Mouse (Mus musculus) hindbrain, embryonic 11.5 days (tissue): ENCODE results near the gene Spint5. TPM values are rescaled to one million over a fixed set of nuclear protein-coding genes. Genes with fewer than 3 reads are reported as not detected.
A peak's percentile ranks its signal among the peaks of the same experiment; 100 is the strongest.

Source experiments
- ATAC-seq: fragments of 200-750 bp; cut with Nextera tagmentation; 2 replicates; pipeline ENCODE4 v1.8.0; 2017; ENCODE audit warnings: mild to moderate bottlenecking, moderate TSS enrichment, moderate library complexity; ENCODE audit not compliant: low FRiP score
- DNase-seq: peaks from one replicate; pipeline ENCODE4 v3.0.0-alpha.2; 2015; ENCODE audit warnings: low spot score
- H3K27ac ChIP-seq: fragments of 300-500 bp; sonication (generic); 2 replicates; pipeline ENCODE4 v1.5.1; 2014; ENCODE audit warnings: mild to moderate bottlenecking, low read depth, low read length
- H3K27me3 ChIP-seq: fragments of 300-500 bp; sonication (generic); 2 replicates; pipeline ENCODE4 v1.6.1; 2014; ENCODE audit warnings: mild to moderate bottlenecking, low read length, moderate library complexity, mixed read lengths; ENCODE audit not compliant: control insufficient read depth, insufficient read depth
- H3K36me3 ChIP-seq: fragments of 300-500 bp; sonication (generic); 2 replicates; pipeline ENCODE4 v1.6.1; 2014; ENCODE audit warnings: mild to moderate bottlenecking, low read length, moderate library complexity, mixed read lengths; ENCODE audit not compliant: control insufficient read depth, insufficient read depth
- H3K4me1 ChIP-seq: fragments of 300-500 bp; sonication (generic); replicated peaks from 2 replicates; pipeline ENCODE4 v1.6.1; 2014; ENCODE audit warnings: low read length, mixed read lengths; ENCODE audit not compliant: control insufficient read depth, insufficient read depth
- H3K4me2 ChIP-seq: fragments of 300-500 bp; sonication (generic); replicated peaks from 2 replicates; pipeline ENCODE4 v1.6.1; 2014; ENCODE audit warnings: mild to moderate bottlenecking, low read depth, low read length
- H3K4me3 ChIP-seq: fragments of 300-500 bp; sonication (generic); 2 replicates; pipeline ENCODE4 v1.5.1; 2014; ENCODE audit warnings: low read depth, low read length
- H3K9ac ChIP-seq: fragments of 300-500 bp; sonication (generic); 2 replicates; pipeline ENCODE4 v1.6.1; 2014; ENCODE audit warnings: low read depth, low read length
- H3K9me3 ChIP-seq: fragments of 300-500 bp; sonication (generic); 2 replicates; pipeline ENCODE4 v1.6.1; 2016; ENCODE audit warnings: low read length; ENCODE audit not compliant: control insufficient read depth
- WGBS: fragments of 180-500 bp; shearing (Covaris S2); extraction: QIAGEN DNeasy Blood & Tissue Kit; methylation state at CpG from one replicate; pipeline ENCODE4 v1.1.7; 2014; 5-methylcytosine and 5-hydroxymethylcytosine counted together
- polyA plus RNA-seq: library from polyadenylated mRNA; unstranded; fragments of >200 nt; fragmentation: Nextera tagmentation; extraction: Ambion mirVana; gene quantifications from 2 replicates; pipeline ENCODE4 v1.2.1, GENCODE M21; 2014

The Spint5 gene
- not detected in 2 replicates for polyA plus RNA-seq

- Histone ChIP-seq H3K9me3 (no peaks in the 10 kb centered on the region), H3K4me2 (no peak within 1 kb of the TSS), H3K36me3 (no peaks in the 10 kb centered on the region), H3K27ac (no peak within 1 kb of the TSS), H3K9ac (no peak within 1 kb of the TSS), H3K4me1 (no peaks in the 10 kb centered on the region), H3K27me3 (no peaks in the 10 kb centered on the region), H3K4me3 (no peak within 1 kb of the TSS)
- WGBS, result 79% methylated on average over 6 of the region's 6 CpGs
- no peak for DNase-seq
- ATAC-seq, result no peak
Measured at GRCm38 (mm10) chr2:164715005-164715404, at the start of gene Spint5. TSS of gene Spint5 (plus strand) at chr2:164715305.

DNA sequence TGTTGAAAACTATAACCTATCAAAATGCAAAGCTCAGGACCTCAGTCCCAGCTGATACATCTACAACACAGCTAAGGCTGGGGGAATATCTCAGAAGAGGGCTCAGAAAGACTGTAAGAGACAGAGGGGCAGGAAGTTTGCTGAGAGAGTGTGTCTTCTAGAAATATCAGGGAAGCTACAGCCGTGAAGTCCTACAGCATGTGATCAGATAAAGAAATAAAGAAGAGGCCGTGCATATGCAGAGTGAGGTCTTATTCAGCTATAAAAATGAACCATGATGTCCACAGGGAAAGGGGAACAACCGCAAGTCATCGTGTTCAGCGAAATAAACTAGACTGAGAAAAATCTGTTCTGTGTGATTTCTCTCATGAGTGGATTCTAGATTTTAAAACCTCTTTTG lies 44.8 kb upstream of the Spint5 start:
- DNase-seq, result no peak
- H3K9ac ChIP-seq, result no peak overlapping the region
- H3K27me3 ChIP-seq, result no peaks in the 10 kb centered on the region
- 86% methylated on average over 5 of the region's 5 CpGs for WGBS
- no peak overlapping the region for H3K4me3 ChIP-seq
- H3K4me2 ChIP-seq, result no peak overlapping the region
- H3K9me3 ChIP-seq, result no peaks in the 10 kb centered on the region
- H3K36me3 ChIP-seq, result no peaks in the 10 kb centered on the region
- no peak for ATAC-seq
- no peak overlapping the region for H3K27ac ChIP-seq
- no peaks in the 10 kb centered on the region for H3K4me1 ChIP-seq

GRCm38 (mm10) chr2:164670938-164671337 lies 44.2 kb upstream of the Spint5 start:
- H3K27me3 ChIP-seq, result no peaks in the 10 kb centered on the region
- H3K9me3 ChIP-seq, result no peaks in the 10 kb centered on the region
- H3K36me3 ChIP-seq, result no peaks in the 10 kb centered on the region
- H3K4me3 ChIP-seq, result no peak overlapping the region
- WGBS, result 38% methylated on average over 1 of the region's 1 CpGs
- H3K4me1 ChIP-seq, result no peaks in the 10 kb centered on the region
- H3K9ac ChIP-seq, result no peak overlapping the region
- no peak overlapping the region for H3K27ac ChIP-seq
- DNase-seq (no peak), ATAC-seq (no peak)
- H3K4me2 ChIP-seq, result no peak overlapping the region

DNA sequence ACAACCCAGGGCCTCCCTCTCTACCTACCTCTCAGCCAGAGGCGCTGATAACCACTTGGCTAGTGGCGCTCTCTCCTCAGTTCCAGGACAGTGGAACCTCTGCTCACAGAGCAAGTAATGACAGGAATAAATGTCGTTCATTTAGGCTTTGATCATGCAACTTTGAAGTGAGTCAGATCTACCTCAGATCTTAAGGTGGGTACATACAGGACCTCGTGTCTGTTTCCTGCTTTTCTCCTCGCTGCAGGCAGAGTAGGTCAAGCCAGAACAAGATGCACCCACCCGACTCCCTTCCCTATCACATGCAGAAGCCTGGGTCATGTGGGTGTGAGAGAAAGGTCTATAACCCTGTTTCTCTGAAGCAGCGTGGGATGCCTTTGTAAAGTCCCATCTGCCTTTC lies 41.1 kb upstream of the Spint5 start, which contains the start of gene Wfdc11:
Gene Wfdc11 (minus strand): TSS at position 101 of the 400 bp plus-strand sequence.
- H3K4me3 ChIP-seq, result no peak within 1 kb of the TSS
- DNase-seq, result no peak
- no peaks in the 10 kb centered on the region for H3K27me3 ChIP-seq
- no peak within 1 kb of the TSS for H3K27ac ChIP-seq
- H3K4me1 ChIP-seq, result no peaks in the 10 kb centered on the region
- no peak for ATAC-seq
- H3K36me3 ChIP-seq, result no peaks in the 10 kb centered on the region
- no peak within 1 kb of the TSS for H3K4me2 ChIP-seq
- WGBS, result 86% methylated on average over 7 of the region's 7 CpGs
- no peak within 1 kb of the TSS for H3K9ac ChIP-seq
- H3K9me3 ChIP-seq, result no peaks in the 10 kb centered on the region

DNA sequence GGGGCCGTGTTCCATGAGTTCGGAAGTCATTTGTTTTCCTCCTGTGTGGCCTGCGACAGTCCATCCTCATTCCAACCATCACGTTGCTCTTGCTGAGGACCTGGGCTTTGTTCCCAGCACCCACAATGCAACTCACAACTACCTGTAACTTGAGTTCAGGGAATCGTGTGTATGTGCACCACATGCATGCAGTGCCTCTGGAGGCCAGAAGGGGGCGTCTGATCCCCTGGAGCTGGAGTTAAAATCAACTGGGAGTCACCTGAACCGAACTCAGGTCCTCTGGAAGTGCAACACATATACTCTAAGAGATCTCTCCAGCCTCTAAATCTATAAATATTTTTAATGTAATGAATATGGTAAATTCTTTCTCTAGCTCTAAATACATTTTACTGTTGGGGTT lies 39.0 kb upstream of the Spint5 start:
- no peak overlapping the region for H3K27ac ChIP-seq
- H3K36me3 ChIP-seq, result no peaks in the 10 kb centered on the region
- no peaks in the 10 kb centered on the region for H3K4me1 ChIP-seq
- H3K9ac ChIP-seq, result no peak overlapping the region
- ATAC-seq (no peak), DNase-seq (no peak)
- WGBS, result 82% methylated on average over 7 of the region's 7 CpGs
- no peak overlapping the region for H3K4me2 ChIP-seq
- no peaks in the 10 kb centered on the region for H3K27me3 ChIP-seq
- H3K4me3 ChIP-seq, result no peak overlapping the region
- no peaks in the 10 kb centered on the region for H3K9me3 ChIP-seq

DNA sequence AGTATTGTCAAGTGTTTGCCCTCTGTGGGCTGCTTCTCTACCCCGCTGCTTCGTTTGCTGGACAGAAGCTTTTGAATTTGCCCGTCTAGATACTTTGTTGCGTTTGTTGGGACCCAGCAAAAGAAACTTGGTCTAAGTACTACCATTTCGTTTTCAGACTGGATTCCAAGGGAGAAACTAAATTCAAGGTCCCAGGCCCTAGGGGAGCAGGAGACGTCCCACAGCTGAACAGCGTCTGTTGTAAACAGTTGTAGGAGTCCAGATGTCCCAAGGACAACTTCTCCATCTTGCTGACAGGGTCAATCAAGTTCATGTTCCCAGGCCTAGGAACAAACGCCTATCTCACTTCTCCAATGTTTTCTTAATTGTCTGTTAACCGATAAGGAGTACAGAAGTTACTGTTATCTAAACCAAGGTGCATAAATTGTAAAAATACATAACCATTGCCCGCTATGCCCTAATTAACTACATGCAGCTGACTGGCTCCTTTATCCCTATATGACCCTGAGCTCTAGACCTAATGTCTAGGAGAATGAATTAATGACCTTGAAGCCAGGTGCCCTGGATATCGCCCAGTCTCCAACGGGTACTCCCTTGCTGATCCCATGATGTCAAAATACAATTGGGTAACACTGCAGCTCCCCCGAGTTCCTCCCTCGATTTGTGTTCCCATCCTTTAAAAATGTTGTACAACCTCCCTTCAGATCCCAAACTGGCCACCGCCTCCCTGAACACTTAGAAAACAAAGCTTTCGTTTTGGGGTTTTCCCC lies 38.0 kb upstream of the Spint5 start:
- WGBS, result 86% methylated on average over 16 of the region's 16 CpGs
- no peaks in the 10 kb centered on the region for H3K4me1 ChIP-seq
- H3K27me3 ChIP-seq, result no peaks in the 10 kb centered on the region
- no peaks in the 10 kb centered on the region for H3K36me3 ChIP-seq
- H3K9ac ChIP-seq, result no peak overlapping the region
- no peaks in the 10 kb centered on the region for H3K9me3 ChIP-seq
- DNase-seq (no peak), ATAC-seq (no peak)
- no peak overlapping the region for H3K4me2 ChIP-seq
- H3K4me3 ChIP-seq, result no peak overlapping the region
- H3K27ac ChIP-seq, result no peak overlapping the region

GRCm38 (mm10) chr2:164678848-164679625 lies 36.1 kb upstream of the Spint5 start:
- no peak overlapping the region for H3K4me3 ChIP-seq
- peak overlapping the region; percentile 22; the same call in 1 of the 2 replicates for H3K4me2 ChIP-seq
- ATAC-seq (peak; percentile 70), DNase-seq (peak; percentile 90)
- 23% methylated on average over 19 of the region's 19 CpGs for WGBS
- H3K9ac ChIP-seq, result no peak overlapping the region
- no peaks in the 10 kb centered on the region for H3K9me3 ChIP-seq
- H3K4me1 ChIP-seq, result no peaks in the 10 kb centered on the region
- no peaks in the 10 kb centered on the region for H3K36me3 ChIP-seq
- no peaks in the 10 kb centered on the region for H3K27me3 ChIP-seq
- no peak overlapping the region for H3K27ac ChIP-seq

- H3K9ac ChIP-seq, result no peak overlapping the region
- WGBS, result 53% methylated on average over 3 of the region's 3 CpGs
- no peaks in the 10 kb centered on the region for H3K27me3 ChIP-seq
- DNase-seq (peak; percentile 11), ATAC-seq (no peak)
- H3K4me3 ChIP-seq, result no peak overlapping the region
- no peak overlapping the region for H3K27ac ChIP-seq
- no peak overlapping the region for H3K4me2 ChIP-seq
- no peaks in the 10 kb centered on the region for H3K4me1 ChIP-seq
- no peaks in the 10 kb centered on the region for H3K36me3 ChIP-seq
- no peaks in the 10 kb centered on the region for H3K9me3 ChIP-seq
Measured at GRCm38 (mm10) chr2:164679906-164680305, 35.2 kb upstream of the Spint5 start.
